8 mouse cellular contexts compared by ENCODE assay signal in the genomic region with DNA sequence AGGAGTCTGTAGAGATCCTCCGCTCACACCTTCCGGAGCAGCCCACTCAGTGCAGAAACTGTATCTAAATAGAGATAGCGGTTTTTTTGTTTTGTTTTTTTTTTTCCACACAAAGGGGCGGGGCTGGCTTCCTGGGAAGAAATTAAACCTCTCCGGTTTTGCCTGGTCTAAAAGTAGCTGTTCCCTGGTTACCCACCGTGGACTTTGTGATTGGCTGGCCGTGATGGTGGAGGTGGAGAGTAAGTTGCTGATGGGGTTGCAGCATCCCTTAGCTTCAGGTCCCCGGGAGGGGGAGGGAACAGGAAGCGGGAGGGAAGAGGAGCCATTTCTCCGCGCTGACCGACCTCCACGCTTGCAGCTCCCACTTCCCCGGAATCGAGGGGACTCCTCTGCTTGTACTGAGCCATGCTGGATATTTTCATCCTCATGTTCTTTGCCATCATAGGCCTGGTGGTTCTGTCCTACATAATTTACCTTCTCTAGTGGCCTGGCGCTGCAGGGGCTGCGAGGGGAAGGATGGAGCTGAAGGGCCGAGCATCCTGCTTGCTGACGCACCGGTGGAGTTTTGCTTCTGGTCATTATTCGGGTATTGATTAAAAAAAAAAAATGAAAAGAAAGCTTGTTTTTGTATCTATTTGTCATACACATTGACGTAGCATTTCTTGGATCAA. TPM values are rescaled to one million over a fixed set of nuclear protein-coding genes. Genes with fewer than 3 reads are reported as not detected.
DNase-seq lines count a peak whose midpoint lies in the region; ATAC-seq lines count a peak whose summit lies in the region.

No protein-coding gene starts in this region.

- H3K4me2 ChIP-seq in forebrain, embryonic 14.5 days (ENCODE audit: low read length) = peak overlapping the region; percentile 54
- H3K4me2 ChIP-seq in liver, embryonic 12.5 days = peak overlapping the region; percentile 74
- peak overlapping the region; percentile 59 for H3K4me2 ChIP-seq in neural tube, embryonic 12.5 days (replicated peaks)

- no peaks in the 10 kb centered on the region for H3K27me3 ChIP-seq in forebrain, embryonic 14.5 days (replicated peaks; ENCODE audit: control insufficient read depth, insufficient read depth, low read length)
- no peaks in the 10 kb centered on the region for H3K27me3 ChIP-seq in liver, embryonic 12.5 days (replicated peaks)
- H3K27me3 ChIP-seq in neural tube, embryonic 12.5 days (replicated peaks) = no peaks in the 10 kb centered on the region

- peak; percentile 99 for ATAC-seq in cerebellum, adult (ENCODE audit: insufficient number of reproducible peaks, low FRiP score, low TSS enrichment)
- ATAC-seq in forebrain, embryonic 14.5 days = peak; percentile 94
- ATAC-seq in liver, embryonic 12.5 days = peak; percentile 51
- peak; percentile 74 for ATAC-seq in neural tube, embryonic 12.5 days (ENCODE audit: low FRiP score, low read depth)

- peak overlapping the region; percentile 40 for H3K4me3 ChIP-seq in forebrain, embryonic 14.5 days (ENCODE audit: low read depth, low read length)
- H3K4me3 ChIP-seq in liver, embryonic 12.5 days = peak overlapping the region; percentile 54
- H3K4me3 ChIP-seq in neural tube, embryonic 12.5 days = peak overlapping the region; percentile 52

- H3K9ac ChIP-seq in forebrain, embryonic 14.5 days (ENCODE audit: low read length) = peak overlapping the region; percentile 67
- H3K9ac ChIP-seq in liver, embryonic 12.5 days = peak overlapping the region; percentile 52
- peak overlapping the region; percentile 61 for H3K9ac ChIP-seq in neural tube, embryonic 12.5 days

- intact Hi-C loops in heart, postnatal 10 days (cut with DNase I) = loop anchor here (2.0 to 5.0 kb wide), 2 partner anchors 40 to 41 kb away; a partner anchor contains a TSS

- WGBS in forebrain, embryonic 14.5 days = 1% methylated on average over 22 of the region's 22 CpGs
- 8% methylated on average over 22 of the region's 22 CpGs for WGBS in liver, embryonic 12.5 days (ENCODE audit: insufficient replicate concordance)
- 2% methylated on average over 22 of the region's 22 CpGs for WGBS in neural tube, embryonic 12.5 days

- DNase-seq in MEL-GATA-1-ER (ENCODE audit: extremely low read depth, low read depth) = peak; percentile 83
- DNase-seq in forebrain, embryonic 14.5 days (ENCODE audit: low spot score) = peak; percentile 94
- peak; percentile 70 to 76 for DNase-seq in heart, postnatal 10 days
- peak; percentile 77 to 90 for DNase-seq in kidney, postnatal 25 days
- peak; percentile 27 to 47 for DNase-seq in thymus, postnatal 10 days (ENCODE audit: low spot score in 2 of 2)

- H3K36me3 ChIP-seq in forebrain, embryonic 14.5 days (ENCODE audit: control insufficient read depth, insufficient read depth, low read length) = peaks cover 21% of the 10 kb centered on the region
- H3K36me3 ChIP-seq in liver, embryonic 12.5 days = peaks cover 18% of the 10 kb centered on the region
- H3K36me3 ChIP-seq in neural tube, embryonic 12.5 days = peaks cover 13% of the 10 kb centered on the region

- H3K4me1 ChIP-seq in forebrain, embryonic 14.5 days (ENCODE audit: control insufficient read depth, insufficient read depth, low read length) = peaks cover 9% of the 10 kb centered on the region; the same call in 1 of the 2 replicates
- H3K4me1 ChIP-seq in liver, embryonic 12.5 days = peaks cover 55% of the 10 kb centered on the region
- H3K4me1 ChIP-seq in neural tube, embryonic 12.5 days = peaks cover 14% of the 10 kb centered on the region

- H3K9me3 ChIP-seq in forebrain, embryonic 14.5 days (replicated peaks; ENCODE audit: control insufficient read depth, low read length) = no peaks in the 10 kb centered on the region
- no peaks in the 10 kb centered on the region for H3K9me3 ChIP-seq in liver, embryonic 12.5 days (replicated peaks)
- no peaks in the 10 kb centered on the region for H3K9me3 ChIP-seq in neural tube, embryonic 12.5 days

- H3K27ac ChIP-seq in forebrain, embryonic 14.5 days (ENCODE audit: low read depth, low read length) = peak overlapping the region; percentile 81
- H3K27ac ChIP-seq in liver, embryonic 12.5 days = no peak overlapping the region
- peak overlapping the region; percentile 80 for H3K27ac ChIP-seq in neural tube, embryonic 12.5 days

RNA-seq across cellular contexts. Expression of a gene that starts 0.5 kb away (rescaled TPM):
- 20.3 and 21.5 TPM in 2 replicates for polyA plus RNA-seq in forebrain, embryonic 14.5 days (2014; fragmentation: Nextera tagmentation; extraction: Ambion mirVana)
- 1 to 10 TPM in 1 of 2 experiments, under 1 TPM in 1; 0.84 to 1.0 TPM for total RNA-seq in heart, postnatal 10 days (2021)
- polyA plus RNA-seq in liver, embryonic 12.5 days (2016; fragmentation: Nextera tagmentation; extraction: Ambion mirVana) = 1.1 and 1.3 TPM in 2 replicates
- polyA plus RNA-seq in neural tube, embryonic 12.5 days (2016; fragmentation: Nextera tagmentation; extraction: Ambion mirVana) = 12.9 and 15.8 TPM in 2 replicates

RNA-seq across cellular contexts. Expression of a gene that starts 42.3 kb away (rescaled TPM):
- polyA plus RNA-seq in forebrain, embryonic 14.5 days (2014; fragmentation: Nextera tagmentation; extraction: Ambion mirVana) = 77.6 and 94.6 TPM in 2 replicates
- 10 to 100 TPM; 74.9 to 76.4 TPM for total RNA-seq in heart, postnatal 10 days (2021)
- polyA plus RNA-seq in liver, embryonic 12.5 days (2016; fragmentation: Nextera tagmentation; extraction: Ambion mirVana) = 36.9 and 37.6 TPM in 2 replicates
- polyA plus RNA-seq in neural tube, embryonic 12.5 days (2016; fragmentation: Nextera tagmentation; extraction: Ambion mirVana) = 103 and 105 TPM in 2 replicates

RNA-seq across cellular contexts. Expression of a gene that starts 42.8 kb away (rescaled TPM):
- 0.40 and 0.65 TPM in 2 replicates for polyA plus RNA-seq in forebrain, embryonic 14.5 days (2014; fragmentation: Nextera tagmentation; extraction: Ambion mirVana)
- under 1 TPM; 0.55 to 0.69 TPM for total RNA-seq in heart, postnatal 10 days (2021)
- polyA plus RNA-seq in liver, embryonic 12.5 days (2016; fragmentation: Nextera tagmentation; extraction: Ambion mirVana) = 0.36 and 0.51 TPM in 2 replicates
- polyA plus RNA-seq in neural tube, embryonic 12.5 days (2016; fragmentation: Nextera tagmentation; extraction: Ambion mirVana) = 0.72 and 0.85 TPM in 2 replicates

RNA-seq across cellular contexts. Expression of a gene that starts 58.9 kb away (rescaled TPM):
- polyA plus RNA-seq in forebrain, embryonic 14.5 days (2014; fragmentation: Nextera tagmentation; extraction: Ambion mirVana) = 348 and 451 TPM in 2 replicates
- 100 to 1,000 TPM; 677 to 703 TPM for total RNA-seq in heart, postnatal 10 days (2021)
- 462 and 473 TPM in 2 replicates for polyA plus RNA-seq in liver, embryonic 12.5 days (2016; fragmentation: Nextera tagmentation; extraction: Ambion mirVana)
- 369 and 383 TPM in 2 replicates for polyA plus RNA-seq in neural tube, embryonic 12.5 days (2016; fragmentation: Nextera tagmentation; extraction: Ambion mirVana)

Comparison
In these comparisons a context has a peak if more than half of its experiments do, and no peak if none do; other contexts are left out.
1. DNase-seq: peak in every context shown above with its lines; median percentile 94 in forebrain, embryonic 14.5 days; 84 in kidney, postnatal 25 days; 83 in MEL-GATA-1-ER; 73 in heart, postnatal 10 days; 37 in thymus, postnatal 10 days.